Mouse (Mus musculus) brain, embryonic 14.5 days (tissue): ENCODE data around the gene Nsl1. TPM values are rescaled to one million over a fixed set of nuclear protein-coding genes. Genes with fewer than 3 reads are reported as not detected.

Experiments
- DNase-seq: peaks from one replicate; pipeline ENCODE4 v3.0.0-alpha.2; 2011; ENCODE audit warnings: low read depth
- CTCF ChIP-seq: fragments of 200-500 bp; IDR thresholded peaks from 2 replicates; pipeline ENCODE4 v1.5.1; 2012; ENCODE audit warnings: inconsistent platforms, mild to moderate bottlenecking, moderate library complexity, borderline replicate concordance; ENCODE audit not compliant: insufficient read depth, insufficient read length; ENCODE audit errors: extremely low read depth
- POLR2A ChIP-seq: fragments of 200-500 bp; IDR thresholded peaks from 2 replicates; pipeline ENCODE4 v1.6.1; 2012; ENCODE audit warnings: mild to moderate bottlenecking, inconsistent platforms, borderline replicate concordance; ENCODE audit not compliant: poor library complexity, insufficient read depth, insufficient read length, severe bottlenecking; ENCODE audit errors: extremely low read depth
- polyA plus RNA-seq: library from polyadenylated mRNA; depleted of rRNA; stranded (reverse); fragments of >200 nt; gene quantifications from 2 replicates; pipeline ENCODE4 v1.2.3, GENCODE M21; 2012

Gene Nsl1
- polyA plus RNA-seq, 1 experiment, result 6.0 TPM

GRCm38 (mm10) chr1:191036554-191037334 is 26.1 kb upstream of the Nsl1 start, which contains the start of gene Spata45:
Spata45 (plus strand) TSS chr1:191036639.
- TF ChIP-seq CTCF (no peak), POLR2A (no peak)
- no peak for DNase-seq

GRCm38 (mm10) chr1:191037999-191038398 is 24.8 kb upstream of the Nsl1 start:
- no peak for DNase-seq
- TF ChIP-seq POLR2A, result no peak
- no peak for TF ChIP-seq CTCF

GRCm38 (mm10) chr1:191041352-191041751 is 21.5 kb upstream of the Nsl1 start:
- DNase-seq, result no peak
- no peak for TF ChIP-seq POLR2A
- no peak for TF ChIP-seq CTCF

- DNase-seq, result no peak
- TF ChIP-seq POLR2A (no peak), CTCF (no peak)
These were observed 20.7 kb upstream of the Nsl1 start for GRCm38 (mm10) chr1:191042106-191042505.

- DNase-seq, result no peak
- TF ChIP-seq POLR2A (no peak), CTCF (no peak)
These were observed 20.1 kb upstream of the Nsl1 start for GRCm38 (mm10) chr1:191042688-191043087.

GRCm38 (mm10) chr1:191045264-191045663 is 17.5 kb upstream of the Nsl1 start:
- no peak for TF ChIP-seq POLR2A
- TF ChIP-seq CTCF, result no peak
- no peak for DNase-seq

- TF ChIP-seq CTCF (no peak), POLR2A (no peak)
- peak; percentile 1 for DNase-seq
These were observed 16.5 kb upstream of the Nsl1 start for GRCm38 (mm10) chr1:191046231-191046824.

GRCm38 (mm10) chr1:191053555-191053954 is 9.3 kb upstream of the Nsl1 start:
- TF ChIP-seq POLR2A (no peak), CTCF (no peak)
- no peak for DNase-seq

GRCm38 (mm10) chr1:191054870-191055532 is 7.8 kb upstream of the Nsl1 start:
- DNase-seq, result no peak
- TF ChIP-seq POLR2A (no peak), CTCF (peak; percentile 6; the same call in 1 of the 2 replicates)

- TF ChIP-seq POLR2A, result no peak
- TF ChIP-seq CTCF, result no peak
- no peak for DNase-seq
These were observed 7.3 kb upstream of the Nsl1 start for GRCm38 (mm10) chr1:191055533-191055873.

- DNase-seq, result no peak
- no peak for TF ChIP-seq CTCF
- TF ChIP-seq POLR2A, result no peak
These were observed 5.4 kb upstream of the Nsl1 start for GRCm38 (mm10) chr1:191057461-191057860.

GRCm38 (mm10) chr1:191062241-191062780 is 501 bp upstream of the Nsl1 start:
- no peak for TF ChIP-seq CTCF
- no peak for TF ChIP-seq POLR2A
- DNase-seq, result no peak

- DNase-seq, result no peak
- TF ChIP-seq POLR2A, result no peak
These were observed 888 bp downstream of the Nsl1 start for GRCm38 (mm10) chr1:191063700-191064099.
